ENCODE assay signal across 8 mouse cellular contexts in genomic region chr2:103690425-103690824, GRCm38 (mm10).
DNase-seq lines count a peak whose midpoint lies in the region; ATAC-seq lines count a peak whose summit lies in the region.

No protein-coding gene starts in this region.

- H3K36me3 ChIP-seq in forebrain, embryonic 10.5 days (replicated peaks): no peaks in the 10 kb centered on the region
- no peaks in the 10 kb centered on the region for H3K36me3 ChIP-seq in forebrain, embryonic 11.5 days (ENCODE audit: control insufficient read depth, insufficient read depth, low read length)
- H3K36me3 ChIP-seq in neural tube, embryonic 14.5 days (ENCODE audit: control insufficient read depth, insufficient read depth, low read length): no peaks in the 10 kb centered on the region

- no peak for DNase-seq in forebrain, embryonic 10.5 days (ENCODE audit: extremely low spot score, low spot score)
- no peak for DNase-seq in forebrain, embryonic 11.5 days (ENCODE audit: low spot score)
- peak; percentile 12 for DNase-seq in cerebellum, adult 8-10 months
- peak; percentile 60 for DNase-seq in heart, adult 8-10 months (ENCODE audit: low spot score)
- DNase-seq in layer of hippocampus, postnatal 10 days (ENCODE audit: low spot score in 2 of 2): peak; percentile 53 to 64
- no peak for DNase-seq in adrenal gland, postnatal 14 days
- no peak for DNase-seq in gastrocnemius, postnatal 14 days

- no peak overlapping the region for H3K9ac ChIP-seq in forebrain, embryonic 11.5 days (ENCODE audit: low read length)
- H3K9ac ChIP-seq in neural tube, embryonic 14.5 days (replicated peaks; ENCODE audit: low read depth, low read length): no peak overlapping the region

- no peak overlapping the region for H3K4me3 ChIP-seq in forebrain, embryonic 10.5 days
- no peak overlapping the region for H3K4me3 ChIP-seq in forebrain, embryonic 11.5 days (ENCODE audit: low read depth, low read length)
- no peak overlapping the region for H3K4me3 ChIP-seq in neural tube, embryonic 14.5 days (ENCODE audit: low read depth, low read length)

- H3K27ac ChIP-seq in forebrain, embryonic 10.5 days: peak overlapping the region; percentile 75
- H3K27ac ChIP-seq in forebrain, embryonic 11.5 days (ENCODE audit: low read depth, low read length): no peak overlapping the region
- no peak overlapping the region for H3K27ac ChIP-seq in neural tube, embryonic 14.5 days (ENCODE audit: low read depth, low read length)

- no peaks in the 10 kb centered on the region for H3K27me3 ChIP-seq in forebrain, embryonic 10.5 days (ENCODE audit: poor library complexity, severe bottlenecking)
- no peaks in the 10 kb centered on the region for H3K27me3 ChIP-seq in forebrain, embryonic 11.5 days (ENCODE audit: control insufficient read depth, insufficient read depth, low read length)
- H3K27me3 ChIP-seq in neural tube, embryonic 14.5 days (ENCODE audit: control insufficient read depth, insufficient read depth, low read length): no peaks in the 10 kb centered on the region

- no peak overlapping the region for H3K4me2 ChIP-seq in forebrain, embryonic 11.5 days (ENCODE audit: low read depth, low read length, severe bottlenecking)
- no peak overlapping the region for H3K4me2 ChIP-seq in neural tube, embryonic 14.5 days (ENCODE audit: low read depth, low read length)

- peaks cover 27% of the 10 kb centered on the region for H3K4me1 ChIP-seq in forebrain, embryonic 10.5 days
- peaks cover 2% of the 10 kb centered on the region; the same call in 1 of the 2 replicates for H3K4me1 ChIP-seq in forebrain, embryonic 11.5 days (replicated peaks; ENCODE audit: control insufficient read depth, insufficient read depth, low read length)
- no peaks in the 10 kb centered on the region for H3K4me1 ChIP-seq in neural tube, embryonic 14.5 days (ENCODE audit: control insufficient read depth, insufficient read depth, low read length)

- intact Hi-C loops in gastrocnemius, postnatal 14 days (cut with DNase I; ENCODE audit: low total_unique reads): no loop called here

- no peak for ATAC-seq in forebrain, embryonic 11.5 days (replicated peaks; ENCODE audit: low FRiP score)
- peak; percentile 84; the same call in 1 of the 2 replicates for ATAC-seq in neural tube, embryonic 14.5 days (ENCODE audit: low read depth)

- WGBS in forebrain, embryonic 10.5 days: 24% methylated on average over 6 of the region's 6 CpGs
- WGBS in forebrain, embryonic 11.5 days: 18% methylated on average over 6 of the region's 6 CpGs
- WGBS in neural tube, embryonic 14.5 days: 18% methylated on average over 6 of the region's 6 CpGs

- H3K9me3 ChIP-seq in forebrain, embryonic 10.5 days: no peaks in the 10 kb centered on the region
- H3K9me3 ChIP-seq in forebrain, embryonic 11.5 days (ENCODE audit: control insufficient read depth, low read length): no peaks in the 10 kb centered on the region
- no peaks in the 10 kb centered on the region for H3K9me3 ChIP-seq in neural tube, embryonic 14.5 days (ENCODE audit: control insufficient read depth, low read length)

Comparison
In these comparisons a context has a peak if more than half of its experiments do, and no peak if none do; other contexts are left out.
1. DNase-seq: peak in cerebellum, adult 8-10 months (single experiment), heart, adult 8-10 months (single experiment) and layer of hippocampus, postnatal 10 days (2 of 2); none in forebrain, embryonic 10.5 days (single experiment), forebrain, embryonic 11.5 days (single experiment), adrenal gland, postnatal 14 days (single experiment) and gastrocnemius, postnatal 14 days (single experiment).